Comparison of ENCODE assay signal across 30 mouse cellular contexts in the genomic region with DNA sequence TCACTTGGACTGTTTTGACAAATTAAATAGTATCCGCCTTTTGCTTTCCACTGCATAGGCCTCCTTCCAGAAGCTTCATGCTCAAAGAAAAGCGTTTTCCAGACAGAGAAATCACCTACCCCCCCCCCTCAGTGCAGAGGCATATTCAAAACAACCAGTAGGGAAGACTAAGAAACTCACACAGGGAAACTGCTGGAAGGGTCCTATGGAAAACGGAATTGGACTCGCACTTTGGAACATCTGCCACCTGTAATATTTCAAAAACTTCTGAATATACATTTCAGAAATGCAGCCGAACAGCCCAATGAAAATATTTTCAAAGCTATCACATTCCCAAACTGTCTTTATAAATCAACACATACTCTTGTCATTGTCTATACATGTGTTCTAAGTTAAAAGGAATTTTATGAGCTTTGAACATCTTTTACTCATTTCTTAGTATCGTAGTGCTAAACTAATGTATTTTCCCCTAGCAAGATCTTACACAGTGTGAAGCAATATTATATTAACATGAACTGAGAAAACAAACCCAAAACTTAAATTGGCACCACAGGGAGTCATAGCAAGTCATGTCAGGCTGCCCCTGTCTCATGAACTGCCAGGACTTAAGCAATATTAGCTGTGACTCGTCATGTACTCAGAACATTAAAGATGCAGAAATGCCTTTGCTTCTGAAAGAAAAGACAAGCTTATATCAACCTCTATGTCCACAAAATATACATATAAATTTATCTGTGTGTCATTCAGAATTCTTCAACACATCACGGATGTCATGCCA. TPM values are rescaled to one million over a fixed set of nuclear protein-coding genes. Genes with fewer than 3 reads are reported as not detected.
A peak's percentile ranks its signal among the peaks of the same experiment; 100 is the strongest.
DNase-seq lines count a peak whose midpoint lies in the region; ATAC-seq and TF ChIP-seq lines count a peak whose summit lies in the region.
"Had no signal": no experiment of that assay in that cellular context is flagged by ENCODE, and none has a peak within 500 bp of the region (broad histone marks: within the 10 kb centered on the region; RNA-seq: fewer than 3 reads in every experiment).

No protein-coding gene starts in this region.

- no peak overlapping the region for H3ac ChIP-seq in myocyte (ENCODE audit: control insufficient read depth, insufficient read length)

- peak; percentile 68; the same call in 1 of the 2 replicates for ATAC-seq in embryonic facial prominence, embryonic 14.5 days (ENCODE audit: low read depth)
- peak; percentile 64; the same call in 1 of the 2 replicates for ATAC-seq in limb, embryonic 15.5 days (ENCODE audit: insufficient number of reproducible peaks, low FRiP score, low TSS enrichment, low read depth)
- ATAC-seq: activated CD4-positive, CD25-positive, alpha-beta regulatory T cell, adult 4 months; CD4-positive, CD25-positive, alpha-beta regulatory T cell, adult 4 months; forebrain, embryonic 14.5 days; forebrain, postnatal 0 days; hindbrain, embryonic 16.5 days; intestine, embryonic 15.5 days had no signal

- no peaks in the 10 kb centered on the region for H3K36me3 ChIP-seq in embryonic facial prominence, embryonic 14.5 days (ENCODE audit: control insufficient read depth, insufficient read depth, low read length)
- no peaks in the 10 kb centered on the region for H3K36me3 ChIP-seq in embryonic facial prominence, embryonic 10.5 days (replicated peaks)
- no peaks in the 10 kb centered on the region for H3K36me3 ChIP-seq in limb, embryonic 15.5 days
- no peaks in the 10 kb centered on the region for H3K36me3 ChIP-seq in limb, embryonic 10.5 days
- no peaks in the 10 kb centered on the region for H3K36me3 ChIP-seq in myocyte (ENCODE audit: control insufficient read depth, insufficient read depth)
- H3K36me3 ChIP-seq: embryonic facial prominence, embryonic 13.5 days; heart, embryonic 12.5 days; heart, embryonic 15.5 days; hindbrain, embryonic 10.5 days; hindbrain, embryonic 13.5 days; intestine, embryonic 15.5 days had no signal

- H3K9ac ChIP-seq in embryonic facial prominence, embryonic 14.5 days (ENCODE audit: low read depth, low read length): no peak overlapping the region
- H3K9ac ChIP-seq in limb, embryonic 15.5 days: no peak overlapping the region
- H3K9ac ChIP-seq: embryonic facial prominence, embryonic 13.5 days; forebrain, postnatal 0 days; heart, embryonic 12.5 days; heart, embryonic 15.5 days; hindbrain, embryonic 13.5 days; intestine, embryonic 15.5 days had no signal

- H3K79me2 ChIP-seq in myocyte (ENCODE audit: control insufficient read depth, insufficient read depth): no peaks in the 10 kb centered on the region

- H3K4me1 ChIP-seq in embryonic facial prominence, embryonic 14.5 days (ENCODE audit: control insufficient read depth, insufficient read depth, low read length): peaks cover 10% of the 10 kb centered on the region; the same call in 1 of the 2 replicates
- H3K4me1 ChIP-seq in embryonic facial prominence, embryonic 10.5 days: no peaks in the 10 kb centered on the region
- peaks cover 16% of the 10 kb centered on the region; the same call in 1 of the 2 replicates for H3K4me1 ChIP-seq in limb, embryonic 15.5 days
- H3K4me1 ChIP-seq in limb, embryonic 10.5 days: no peaks in the 10 kb centered on the region
- H3K4me1 ChIP-seq: heart, embryonic 12.5 days; heart, embryonic 15.5 days; hindbrain, embryonic 10.5 days; hindbrain, embryonic 13.5 days had no signal

- TF ChIP-seq POLR2A in myocyte (IDR thresholded peaks at IDR 0.05; ENCODE audit: insufficient read length, low read depth): no peak

- H3K27me3 ChIP-seq in embryonic facial prominence, embryonic 14.5 days (replicated peaks; ENCODE audit: control insufficient read depth, insufficient read depth, low read length): no peaks in the 10 kb centered on the region
- no peaks in the 10 kb centered on the region for H3K27me3 ChIP-seq in embryonic facial prominence, embryonic 10.5 days (replicated peaks; ENCODE audit: low read depth, poor library complexity, severe bottlenecking)
- H3K27me3 ChIP-seq in limb, embryonic 15.5 days: no peaks in the 10 kb centered on the region
- no peaks in the 10 kb centered on the region for H3K27me3 ChIP-seq in limb, embryonic 10.5 days (ENCODE audit: low read depth, poor library complexity, severe bottlenecking)
- H3K27me3 ChIP-seq in myocyte (ENCODE audit: control insufficient read depth, insufficient read depth, insufficient read length): no peaks in the 10 kb centered on the region
- H3K27me3 ChIP-seq: embryonic facial prominence, embryonic 13.5 days; heart, embryonic 12.5 days; heart, embryonic 15.5 days; hindbrain, embryonic 13.5 days; intestine, embryonic 15.5 days had no signal

- H3K4me2 ChIP-seq in embryonic facial prominence, embryonic 14.5 days (ENCODE audit: low read depth, low read length): no peak overlapping the region
- no peak overlapping the region for H3K4me2 ChIP-seq in limb, embryonic 15.5 days
- no peak overlapping the region for H3K4me2 ChIP-seq in myocyte (ENCODE audit: low read depth)
- H3K4me2 ChIP-seq: embryonic facial prominence, embryonic 13.5 days; heart, embryonic 12.5 days; heart, embryonic 15.5 days; hindbrain, embryonic 13.5 days; intestine, embryonic 15.5 days had no signal

- no peak overlapping the region for H3K4me3 ChIP-seq in embryonic facial prominence, embryonic 14.5 days (ENCODE audit: low read depth, low read length)
- no peak overlapping the region for H3K4me3 ChIP-seq in embryonic facial prominence, embryonic 10.5 days
- no peak overlapping the region for H3K4me3 ChIP-seq in limb, embryonic 15.5 days
- H3K4me3 ChIP-seq in limb, embryonic 10.5 days: no peak overlapping the region
- no peak overlapping the region for H3K4me3 ChIP-seq in myocyte
- H3K4me3 ChIP-seq: embryonic facial prominence, embryonic 13.5 days; heart, embryonic 12.5 days; heart, embryonic 15.5 days; hindbrain, embryonic 10.5 days; hindbrain, embryonic 13.5 days; intestine, embryonic 15.5 days had no signal

- WGBS in embryonic facial prominence, embryonic 14.5 days: 54% methylated on average over 8 of the region's 8 CpGs
- 86% methylated on average over 8 of the region's 8 CpGs for WGBS in embryonic facial prominence, embryonic 10.5 days
- 56% methylated on average over 8 of the region's 8 CpGs for WGBS in limb, embryonic 15.5 days
- WGBS in limb, embryonic 10.5 days: 90% methylated on average over 8 of the region's 8 CpGs

- H3K9me3 ChIP-seq in embryonic facial prominence, embryonic 14.5 days (ENCODE audit: control insufficient read depth, low read length): no peaks in the 10 kb centered on the region
- H3K9me3 ChIP-seq in embryonic facial prominence, embryonic 10.5 days: no peaks in the 10 kb centered on the region
- H3K9me3 ChIP-seq in limb, embryonic 15.5 days: no peaks in the 10 kb centered on the region
- no peaks in the 10 kb centered on the region for H3K9me3 ChIP-seq in limb, embryonic 10.5 days (replicated peaks)
- H3K9me3 ChIP-seq: embryonic facial prominence, embryonic 13.5 days; heart, embryonic 12.5 days; heart, embryonic 15.5 days; hindbrain, embryonic 10.5 days; hindbrain, embryonic 13.5 days; intestine, embryonic 15.5 days had no signal

- peak; percentile 68 for DNase-seq in embryonic facial prominence, embryonic 14.5 days (ENCODE audit: low spot score)
- no peak for DNase-seq in embryonic facial prominence, embryonic 10.5 days (ENCODE audit: low spot score)
- no peak for DNase-seq in limb, embryonic 10.5 days (ENCODE audit: low spot score)
- peak; percentile 79 for DNase-seq in NIH3T3 (ENCODE audit: low read depth)
- no peak for DNase-seq in gastrocnemius, postnatal 25 days
- DNase-seq in yolk sac, embryonic 10.5 days (ENCODE audit: low spot score): no peak
- DNase-seq: adrenal gland, postnatal 10 days; adrenal gland, postnatal 36 days; B cell, adult 2 months; cerebellum, adult 18-20 months; cerebellum, adult 9-10 months; cerebellum, postnatal 14 days; forebrain, postnatal 0 days; gastrocnemius, postnatal 36 days; heart, postnatal 10 days; heart, postnatal 36 days had no signal

- H3K27ac ChIP-seq in embryonic facial prominence, embryonic 14.5 days (replicated peaks; ENCODE audit: low read depth, low read length): no peak overlapping the region; the same call in 1 of the 2 replicates
- no peak overlapping the region for H3K27ac ChIP-seq in embryonic facial prominence, embryonic 10.5 days (replicated peaks)
- peak overlapping the region; percentile 69 for H3K27ac ChIP-seq in limb, embryonic 15.5 days
- H3K27ac ChIP-seq in limb, embryonic 10.5 days: no peak overlapping the region
- H3K27ac ChIP-seq: embryonic facial prominence, embryonic 13.5 days; heart, embryonic 15.5 days; hindbrain, embryonic 10.5 days; hindbrain, embryonic 13.5 days; intestine, embryonic 15.5 days had no signal

TF ChIP-seq in myocyte, 11 proteins besides CTCF, POLR2A, EP300 and RAD21:
- TF ChIP-seq CEBPB (IDR thresholded peaks at IDR 0.05; ENCODE audit: insufficient read depth, poor library complexity, severe bottlenecking): peak; percentile 88
- TF ChIP-seq E2F4 (IDR thresholded peaks at IDR 0.05; ENCODE audit: insufficient read depth): no peak
- TF ChIP-seq MAX (IDR thresholded peaks at IDR 0.05; ENCODE audit: low read depth): no peak

RNA-seq across cellular contexts. Expression of a gene that starts 58.3 kb away (rescaled TPM):
- polyA plus RNA-seq in embryonic facial prominence, embryonic 14.5 days (2014; fragmentation: Nextera tagmentation; extraction: Ambion mirVana): 133 and 141 TPM in 2 replicates
- 1.3 and 1.9 TPM in 2 replicates for polyA plus RNA-seq in embryonic facial prominence, embryonic 10.5 days (2016; fragmentation: Nextera tagmentation; extraction: Ambion mirVana)
- polyA plus RNA-seq in limb, embryonic 15.5 days (2015; fragmentation: Nextera tagmentation; extraction: Ambion mirVana): 110 and 131 TPM in 2 replicates
- 0.97 and 2.0 TPM in 2 replicates for polyA plus RNA-seq in limb, embryonic 10.5 days (2016; fragmentation: Nextera tagmentation; extraction: Ambion mirVana)
- polyA plus RNA-seq in myocyte (2012; fragmentation: generic; extraction: Trizol): 15.7 TPM
- 10 to 100 TPM; 10.5 to 12.9 TPM for total RNA-seq in gastrocnemius, postnatal 25 days (2021)
- total RNA-seq: granulocyte monocyte progenitor cell, adult 5-6 weeks; MEL had no signal
- polyA plus RNA-seq: activated CD4-positive, CD25-positive, alpha-beta regulatory T cell, adult 4 months; CD4-positive, CD25-positive, alpha-beta regulatory T cell, adult 4 months had no signal

Comparison
In these comparisons a context has a peak if more than half of its experiments do, and no peak if none do; other contexts are left out.
1. DNase-seq: peak in embryonic facial prominence, embryonic 14.5 days (single experiment) and NIH3T3 (single experiment); none in embryonic facial prominence, embryonic 10.5 days (single experiment), limb, embryonic 10.5 days (single experiment), gastrocnemius, postnatal 25 days (single experiment) and yolk sac, embryonic 10.5 days (single experiment).